Mouse (Mus musculus) lung, postnatal 0 days (tissue): ENCODE results near the gene Psg17. TPM values are rescaled to one million over a fixed set of nuclear protein-coding genes. Genes with fewer than 3 reads are reported as not detected.

ENCODE experiments used
- ATAC-seq: fragments of 200-750 bp; cut with Nextera tagmentation; 2 replicates; pipeline ENCODE4 v1.8.0; 2017; ENCODE audit warnings: moderate library complexity
- DNase-seq: peaks from one replicate; pipeline ENCODE4 v3.0.0-alpha.2; 2016; ENCODE audit warnings: low spot score
- H3K27ac ChIP-seq: fragments of 300-500 bp; sonication (generic); 2 replicates; pipeline ENCODE4 v1.5.1; 2014; ENCODE audit warnings: antibody characterized with exemption, mild to moderate bottlenecking, low read length, mixed read lengths
- H3K27me3 ChIP-seq: fragments of 300-500 bp; sonication (generic); replicated peaks from 2 replicates; pipeline ENCODE4 v1.6.1; 2014; ENCODE audit warnings: low read length, mixed read lengths; ENCODE audit not compliant: insufficient read depth
- H3K36me3 ChIP-seq: fragments of 300-500 bp; sonication (generic); 2 replicates; pipeline ENCODE4 v1.6.1; 2014; ENCODE audit warnings: low read length, mixed read lengths; ENCODE audit not compliant: insufficient read depth
- H3K4me1 ChIP-seq: fragments of 300-500 bp; sonication (generic); 2 replicates; pipeline ENCODE4 v1.6.1; 2014; ENCODE audit warnings: antibody characterized with exemption, low read depth, low read length, mixed read lengths; ENCODE audit not compliant: insufficient read depth
- H3K4me2 ChIP-seq: fragments of 300-500 bp; sonication (generic); replicated peaks from 2 replicates; pipeline ENCODE4 v1.6.1; 2014; ENCODE audit warnings: low read depth, mild to moderate bottlenecking, low read length, moderate library complexity, mixed read lengths
- H3K4me3 ChIP-seq: fragments of 300-500 bp; sonication (generic); 2 replicates; pipeline ENCODE4 v1.5.1; 2014; ENCODE audit warnings: low read depth, low read length
- H3K9ac ChIP-seq: fragments of 300-500 bp; sonication (generic); replicated peaks from 2 replicates; pipeline ENCODE4 v1.6.1; 2014; ENCODE audit warnings: low read depth, mild to moderate bottlenecking
- H3K9me3 ChIP-seq: fragments of 300-500 bp; sonication (generic); 2 replicates; pipeline ENCODE4 v1.6.1; 2016; ENCODE audit warnings: low read length, mixed read lengths
- CTCF ChIP-seq: IDR thresholded peaks from 2 replicates; pipeline ENCODE4 v1.5.1; 2016; ENCODE audit warnings: antibody characterized with exemption, mild to moderate bottlenecking
- EP300 ChIP-seq: IDR thresholded peaks from 2 replicates; pipeline ENCODE4 v1.6.1; 2016; ENCODE audit warnings: antibody characterized with exemption, mild to moderate bottlenecking, control low read depth
- WGBS: fragments of 180-500 bp; shearing (Covaris S2); extraction: QIAGEN DNeasy Blood & Tissue Kit; methylation state at CpG from one replicate; pipeline ENCODE4 v1.1.7; 2014; 5-methylcytosine and 5-hydroxymethylcytosine counted together
- polyA plus RNA-seq: library from polyadenylated mRNA; unstranded; fragments of >200 nt; fragmentation: Nextera tagmentation; extraction: Ambion mirVana; gene quantifications from 2 replicates; pipeline ENCODE4 v1.2.1, GENCODE M21; 2015

The Psg17 gene
- polyA plus RNA-seq, 1 experiment from 2014 or later = not detected

DNA sequence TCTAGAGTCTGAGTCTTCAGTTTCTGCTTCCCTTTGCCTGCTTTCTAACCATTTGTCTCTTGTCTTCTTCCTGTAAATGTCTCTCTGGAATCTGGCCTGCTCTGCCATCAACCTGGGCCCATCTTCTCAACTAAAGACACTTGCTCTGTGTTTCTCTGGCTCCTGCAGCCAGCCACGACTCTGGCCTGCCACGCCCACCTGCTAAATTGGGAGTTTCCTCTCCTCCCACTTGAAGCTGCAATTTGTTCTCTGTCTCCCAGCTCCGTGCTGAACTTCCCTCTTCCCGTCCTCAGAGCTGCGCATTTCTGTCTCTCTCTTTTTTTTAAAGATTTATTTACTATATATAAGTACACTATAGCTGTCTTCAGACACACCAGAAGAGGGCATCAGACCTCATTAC, 23.4 kb upstream of the Psg17 start:
- 27% methylated on average over 5 of the region's 5 CpGs for WGBS
- no peaks in the 10 kb centered on the region for H3K4me1 ChIP-seq

DNA sequence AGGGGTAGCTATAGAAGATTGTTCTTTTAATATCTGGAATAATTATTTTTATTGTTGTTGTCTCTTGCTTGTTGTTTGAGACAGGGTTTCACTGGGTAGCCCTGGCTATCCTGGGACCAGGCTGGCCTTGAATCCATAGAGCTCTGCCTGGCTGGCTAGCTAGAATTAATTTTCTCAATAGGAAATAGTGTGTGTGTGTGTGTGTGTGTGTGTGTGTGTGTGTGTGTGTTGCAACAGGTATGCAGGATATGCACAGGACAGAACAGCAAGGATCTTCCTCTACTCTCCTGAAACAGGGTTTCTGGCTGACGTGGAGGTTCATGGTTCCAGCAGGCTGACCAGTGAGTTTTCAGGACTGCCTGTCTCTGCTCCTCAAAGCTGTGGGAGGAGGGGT, 19.8 kb upstream of the Psg17 start:
- Histone ChIP-seq H3K9ac (peak overlapping the region; percentile 27; the same call in 1 of the 2 replicates), H3K4me2 (peak overlapping the region; percentile 73), H3K9me3 (no peaks in the 10 kb centered on the region), H3K4me1 (no peaks in the 10 kb centered on the region), H3K36me3 (no peaks in the 10 kb centered on the region), H3K27ac (peak overlapping the region; percentile 69), H3K27me3 (no peaks in the 10 kb centered on the region), H3K4me3 (peak overlapping the region; percentile 28)
- DNase-seq (no peak), ATAC-seq (no peak)
- TF ChIP-seq EP300 (no peak), CTCF (no peak)
- 76% methylated on average over 1 of the region's 1 CpGs for WGBS

More for the DNA sequence above, 23.4 kb upstream of the Psg17 start:
- H3K4me3 ChIP-seq = no peak overlapping the region
- H3K27ac ChIP-seq = no peak overlapping the region
- no peak overlapping the region for H3K9ac ChIP-seq
- no peaks in the 10 kb centered on the region for H3K9me3 ChIP-seq
- no peak overlapping the region for H3K4me2 ChIP-seq
- no peak for ATAC-seq
- no peaks in the 10 kb centered on the region for H3K36me3 ChIP-seq
- no peak for DNase-seq
- H3K27me3 ChIP-seq = no peaks in the 10 kb centered on the region
- TF ChIP-seq EP300 (no peak), CTCF (no peak)

DNA sequence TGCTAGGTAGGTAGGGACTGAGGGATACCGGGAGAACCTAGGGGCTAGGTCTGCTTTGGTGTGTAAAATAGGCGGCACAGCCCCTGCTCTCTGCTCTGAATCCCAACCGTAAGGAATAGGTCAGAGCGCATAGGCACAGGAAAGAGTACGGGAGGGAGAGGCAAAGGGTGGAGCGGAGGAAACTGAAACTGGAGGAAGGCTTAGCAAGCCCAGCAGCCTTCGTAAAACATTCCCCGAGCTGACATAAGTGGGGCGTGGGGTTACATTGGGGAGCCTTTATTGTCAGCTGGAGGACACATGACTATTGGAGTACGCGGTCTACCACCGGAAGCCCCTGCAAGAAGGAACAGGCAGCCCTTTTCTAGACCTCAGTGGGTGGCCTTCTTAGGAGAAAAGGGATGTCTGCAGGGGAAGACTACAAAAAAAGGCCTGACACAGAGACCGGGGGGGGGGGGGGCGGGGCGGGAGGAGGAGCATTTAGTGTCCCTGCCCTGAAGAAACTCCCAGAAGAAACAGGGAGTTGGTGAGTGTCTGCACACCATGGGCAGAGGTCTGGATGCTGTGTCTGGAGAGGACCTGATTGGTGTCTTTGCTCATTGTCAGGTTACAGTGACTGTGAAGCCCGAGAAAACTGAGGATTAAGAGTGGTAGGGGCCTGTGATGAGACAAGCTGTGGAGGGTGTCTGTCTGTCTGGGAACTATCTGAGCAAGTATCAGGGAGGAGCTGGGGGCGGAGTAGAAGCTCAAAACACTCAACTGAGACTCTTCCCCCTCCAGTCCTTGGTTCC, 19.2 kb upstream of the Psg17 start:
- Histone ChIP-seq H3K4me3 (peak overlapping the region; percentile 46), H3K4me1 (no peaks in the 10 kb centered on the region), H3K9me3 (no peaks in the 10 kb centered on the region), H3K27me3 (no peaks in the 10 kb centered on the region), H3K9ac (peak overlapping the region; percentile 85), H3K36me3 (no peaks in the 10 kb centered on the region), H3K27ac (peak overlapping the region; percentile 98), H3K4me2 (peak overlapping the region; percentile 73)
- ATAC-seq (peak; percentile 95), DNase-seq (peak; percentile 94)
- TF ChIP-seq CTCF = no peak
- no peak; the same call in 1 of the 2 replicates for TF ChIP-seq EP300
- WGBS = 5% methylated on average over 14 of the region's 17 CpGs

DNA sequence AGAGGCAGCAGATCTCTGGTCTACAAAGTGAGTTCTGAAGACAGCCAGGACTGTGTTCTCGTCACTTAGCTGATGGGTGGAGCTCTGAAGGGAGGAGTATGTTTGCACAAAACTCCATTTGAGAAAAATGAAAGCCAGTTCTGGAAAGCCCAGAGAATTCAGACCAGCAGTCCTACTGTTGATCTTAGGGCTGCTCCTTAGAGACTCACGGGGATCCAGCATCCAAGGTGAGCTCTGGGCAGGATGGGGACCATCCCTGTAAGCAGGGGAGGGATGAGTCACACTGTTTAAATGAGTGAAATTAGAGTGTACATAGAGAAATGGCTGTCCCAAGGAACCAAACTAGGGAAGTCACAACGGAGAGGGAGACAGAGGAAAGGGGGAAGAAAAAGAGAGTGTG, 18.5 kb upstream of the Psg17 start, which contains the start of gene Mill2:
TSS of gene Mill2 (plus strand) at position 102 of the 400 bp plus-strand sequence.
- H3K4me3 ChIP-seq = peak within 1 kb of the TSS; percentile 46
- H3K9me3 ChIP-seq = no peaks in the 10 kb centered on the region
- no peaks in the 10 kb centered on the region for H3K36me3 ChIP-seq
- peak; percentile 20; the same call in 1 of the 2 replicates for TF ChIP-seq CTCF
- TF ChIP-seq EP300 = no peak
- peak within 1 kb of the TSS; percentile 98 for H3K27ac ChIP-seq
- no peaks in the 10 kb centered on the region for H3K4me1 ChIP-seq
- DNase-seq (peak; percentile 86), ATAC-seq (peak; percentile 70)
- peak within 1 kb of the TSS; percentile 85 for H3K9ac ChIP-seq
- H3K27me3 ChIP-seq = no peaks in the 10 kb centered on the region
- H3K4me2 ChIP-seq = peak within 1 kb of the TSS; percentile 73
- WGBS = 5% methylated on average over 3 of the region's 3 CpGs

DNA sequence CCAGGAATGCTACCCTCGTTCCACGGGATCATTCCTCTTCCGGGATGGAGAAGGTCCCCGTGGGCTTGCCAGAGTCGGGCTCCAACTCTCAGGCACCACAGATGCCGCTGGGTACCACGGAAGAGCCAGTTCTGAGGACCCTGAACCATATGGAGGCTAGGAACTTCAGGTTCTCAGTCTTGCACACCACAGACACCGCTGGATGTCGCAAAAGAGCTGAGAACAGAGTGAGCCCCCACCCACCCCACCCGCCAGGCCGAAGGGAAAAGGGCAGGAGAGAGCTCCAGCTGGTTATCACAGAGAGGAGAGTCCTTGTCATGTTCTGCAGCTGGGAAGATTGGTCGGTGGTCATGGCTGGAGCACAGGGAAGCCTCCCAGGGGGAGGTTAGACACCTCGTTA, 10.9 kb upstream of the Psg17 start:
- Histone ChIP-seq H3K4me1 (no peaks in the 10 kb centered on the region), H3K36me3 (no peaks in the 10 kb centered on the region), H3K9ac (no peak overlapping the region), H3K27me3 (no peaks in the 10 kb centered on the region), H3K27ac (no peak overlapping the region), H3K4me2 (no peak overlapping the region), H3K9me3 (no peaks in the 10 kb centered on the region), H3K4me3 (no peak overlapping the region)
- ATAC-seq = peak; percentile 16; the same call in 1 of the 2 replicates
- DNase-seq = no peak
- 40% methylated on average over 13 of the region's 13 CpGs for WGBS
- TF ChIP-seq CTCF (peak; percentile 44), EP300 (no peak)

DNA sequence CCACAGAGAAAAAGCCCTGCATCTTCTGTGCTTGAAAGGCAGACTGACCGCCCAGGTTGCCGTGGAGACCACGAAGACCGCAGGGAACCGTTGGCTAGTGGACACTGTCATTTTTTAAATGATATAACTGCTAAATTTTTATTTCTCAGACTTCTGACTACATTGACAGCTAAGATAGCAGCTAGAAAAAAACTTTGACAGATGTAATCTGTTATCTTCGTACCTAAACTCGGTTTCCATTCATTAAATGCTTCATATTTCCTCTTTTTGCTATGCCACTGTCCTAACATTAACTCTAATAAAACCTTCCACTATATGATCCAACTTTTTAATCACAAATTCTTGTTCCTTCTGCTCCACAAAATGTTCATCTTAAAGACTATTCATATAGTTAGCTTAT, 8.1 kb upstream of the Psg17 start:
- no peak overlapping the region for H3K27ac ChIP-seq
- H3K36me3 ChIP-seq = no peaks in the 10 kb centered on the region
- no peaks in the 10 kb centered on the region for H3K9me3 ChIP-seq
- ATAC-seq (no peak), DNase-seq (no peak)
- WGBS = 83% methylated on average over 7 of the region's 7 CpGs
- H3K9ac ChIP-seq = no peak overlapping the region
- H3K4me1 ChIP-seq = no peaks in the 10 kb centered on the region
- TF ChIP-seq CTCF (no peak), EP300 (no peak)
- H3K4me3 ChIP-seq = no peak overlapping the region
- H3K27me3 ChIP-seq = no peaks in the 10 kb centered on the region
- H3K4me2 ChIP-seq = no peak overlapping the region
